Mouse (Mus musculus): ENCODE measurements around the gene Tmigd3.
A peak's percentile ranks its signal among the peaks of the same experiment; 100 is the strongest.

The Tmigd3 gene

DNA sequence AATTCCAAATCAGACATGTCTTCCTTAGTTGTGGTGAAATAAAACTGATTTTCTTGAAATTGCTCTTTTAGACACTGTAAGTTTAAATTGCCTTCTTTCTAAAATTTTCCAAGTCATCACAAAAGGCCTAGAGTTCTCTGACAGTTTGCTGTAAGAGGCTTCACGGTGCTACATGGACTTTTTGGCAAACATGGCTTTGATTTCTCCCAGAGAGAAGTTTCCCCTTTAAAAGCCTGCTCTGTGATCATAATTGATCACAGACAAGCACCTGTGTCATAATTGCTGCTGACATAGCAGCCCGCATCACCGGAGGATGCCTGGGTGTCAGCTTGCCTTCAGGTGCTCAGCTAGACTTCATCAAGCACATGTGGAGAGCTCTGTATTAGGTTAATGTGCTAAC, at the start of gene Tmigd3, which contains the start of gene Adora3:
Gene Tmigd3, plus strand, starts transcription at position 346 of the 400 bp plus-strand sequence.
Gene Adora3, plus strand, starts transcription at position 301 of the 400 bp plus-strand sequence.
- DNase-seq, result no peak

DNA sequence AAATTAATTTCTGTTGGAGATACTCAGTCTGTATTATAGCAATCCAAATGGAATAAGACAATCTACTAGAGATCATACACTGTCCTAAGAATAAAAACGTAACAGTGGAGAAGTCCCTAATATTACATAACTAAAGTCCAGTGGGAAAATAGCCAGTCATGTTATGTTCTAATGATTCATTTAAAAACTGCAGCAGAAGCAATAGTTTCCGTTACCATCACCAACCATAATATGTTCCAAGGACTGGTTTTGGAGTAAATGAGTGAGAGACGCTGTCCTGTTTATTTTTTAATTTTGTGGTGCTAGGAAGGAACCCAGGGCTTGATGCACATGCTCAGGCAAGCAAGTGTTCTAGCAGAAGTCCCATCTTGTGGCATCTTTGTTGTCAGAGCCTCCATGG, 49.2 kb upstream of the Tmigd3 start:
- no peak for DNase-seq

DNA sequence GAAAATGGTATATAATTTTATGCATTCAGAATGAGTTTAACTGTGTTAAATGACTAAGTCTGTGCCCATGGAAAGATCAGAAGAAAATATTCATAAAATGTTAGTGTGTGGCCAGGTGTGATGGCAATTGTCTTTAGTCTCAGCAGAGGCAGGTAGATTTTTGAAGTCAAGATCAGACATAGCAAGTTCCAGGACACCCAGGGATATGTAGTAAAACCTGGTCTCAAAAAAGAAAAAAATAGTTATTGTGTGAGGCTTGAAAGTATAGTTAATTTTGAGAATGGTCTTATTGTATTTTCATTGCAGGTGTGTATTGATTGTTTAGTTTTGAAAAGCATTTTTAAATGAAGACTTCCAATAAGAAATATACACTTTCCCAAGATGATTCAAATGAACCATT, 47.1 kb upstream of the Tmigd3 start:
- DNase-seq, result no peak

DNA sequence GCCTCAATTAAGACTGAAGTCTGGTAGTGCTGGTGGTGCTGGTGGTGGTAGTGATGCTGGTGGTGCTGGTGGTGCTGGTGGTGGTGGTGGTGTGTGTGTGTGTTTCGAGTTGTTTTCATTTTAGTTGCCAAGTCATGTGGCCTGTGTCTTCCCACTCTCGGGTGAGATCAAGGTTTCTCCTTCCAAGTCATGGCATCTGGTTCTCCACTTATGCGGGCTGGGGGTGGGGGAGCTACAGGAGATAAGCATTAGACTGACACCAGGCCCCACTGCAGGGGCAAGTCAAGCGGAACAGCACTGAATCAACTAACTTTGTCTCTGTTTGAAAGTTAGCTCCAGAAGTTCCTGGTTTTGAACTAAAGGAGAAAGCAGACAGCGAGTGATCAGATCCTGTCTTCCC, 46.6 kb upstream of the Tmigd3 start:
- no peak for DNase-seq

GRCm38 (mm10) chr3:105824704-105825103, 46.0 kb upstream of the Tmigd3 start:
- DNase-seq, result no peak

GRCm38 (mm10) chr3:105825501-105826161, 45.1 kb upstream of the Tmigd3 start:
- peak; percentile 66 for DNase-seq

GRCm38 (mm10) chr3:105831584-105831983, 39.1 kb upstream of the Tmigd3 start:
- no peak for DNase-seq

DNA sequence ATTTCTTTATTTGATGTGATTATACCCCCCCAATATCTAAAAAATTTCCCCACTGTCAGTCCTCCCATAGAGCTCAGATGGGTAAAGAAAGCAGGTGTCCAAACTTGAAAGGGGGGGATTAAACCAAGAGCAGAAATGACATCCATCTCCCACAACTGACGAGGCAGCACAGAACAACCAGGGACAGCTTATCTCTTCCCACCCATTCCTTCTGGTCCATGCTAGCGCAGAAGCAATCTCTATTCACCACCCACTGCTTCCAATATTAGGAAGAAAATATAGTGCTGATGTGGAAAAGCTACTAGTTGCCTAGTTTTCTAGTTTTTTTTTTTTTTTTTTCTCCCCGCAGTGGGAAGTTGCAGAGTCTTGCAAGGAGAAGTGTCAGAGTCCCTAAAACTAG, 34.8 kb upstream of the Tmigd3 start:
- no peak for DNase-seq

GRCm38 (mm10) chr3:105836883-105837282, 33.8 kb upstream of the Tmigd3 start:
- DNase-seq, result no peak

GRCm38 (mm10) chr3:105838655-105839054, 32.0 kb upstream of the Tmigd3 start:
- no peak for DNase-seq

DNA sequence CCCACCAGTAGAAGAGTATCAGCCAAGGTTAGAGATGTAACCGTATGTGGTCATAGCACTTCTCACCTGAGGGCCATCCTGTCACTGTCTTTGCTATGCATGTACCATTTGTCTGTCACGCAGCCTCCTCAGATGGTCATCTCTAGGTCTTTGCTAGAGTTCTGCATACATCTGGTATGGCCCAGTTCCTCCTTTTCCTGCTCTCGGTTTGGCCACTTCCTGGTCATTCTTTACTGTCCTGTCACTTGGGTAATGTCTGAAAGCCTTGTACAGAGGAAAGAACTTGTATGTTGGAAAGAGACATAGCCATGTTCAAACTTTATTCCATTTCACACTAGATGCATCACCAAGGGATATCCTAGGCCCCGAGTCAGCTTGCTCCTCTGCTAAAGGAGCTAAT, 30.9 kb upstream of the Tmigd3 start:
- DNase-seq, result no peak

DNA sequence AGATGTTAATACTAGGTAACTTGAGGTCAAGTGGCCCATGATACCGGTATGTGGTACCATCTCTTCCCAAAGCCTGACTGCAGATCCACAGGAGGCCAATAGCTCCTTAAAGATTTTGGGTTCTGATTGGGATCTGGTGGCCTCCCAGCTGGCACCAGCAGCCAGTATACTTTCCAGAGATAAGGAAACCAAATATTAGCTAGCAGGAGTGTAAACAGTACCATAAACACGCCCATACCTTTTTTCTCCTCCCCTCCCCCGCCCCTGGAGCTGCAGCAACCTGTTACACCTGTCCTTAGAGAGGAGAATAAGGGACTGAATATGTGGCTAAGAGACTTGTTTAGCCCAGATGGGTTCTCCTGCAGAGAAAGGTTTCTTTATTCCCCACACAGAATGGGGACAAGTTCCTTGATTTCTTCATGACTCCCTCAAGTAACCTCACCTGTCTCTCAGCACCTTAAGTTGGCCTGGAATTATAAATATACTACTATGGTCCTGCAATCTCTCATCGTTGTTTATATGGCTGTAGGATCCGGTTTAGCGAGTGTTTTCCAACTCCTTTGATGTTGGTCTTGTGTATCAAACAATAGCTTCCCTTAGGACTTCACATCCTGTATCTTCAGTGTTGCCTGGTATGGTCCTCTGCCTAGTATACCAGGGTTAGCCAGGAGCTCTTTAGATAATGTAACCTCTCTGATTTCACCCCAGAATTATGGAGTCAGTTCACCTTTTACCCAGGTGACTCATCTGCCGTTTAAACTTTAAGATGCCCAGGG, 24.2 kb upstream of the Tmigd3 start:
- no peak for DNase-seq

- no peak for DNase-seq
These were observed 16.9 kb upstream of the Tmigd3 start for GRCm38 (mm10) chr3:105853781-105854180.

- no peak for DNase-seq
These were observed 15.9 kb upstream of the Tmigd3 start for GRCm38 (mm10) chr3:105854786-105855185.

DNA sequence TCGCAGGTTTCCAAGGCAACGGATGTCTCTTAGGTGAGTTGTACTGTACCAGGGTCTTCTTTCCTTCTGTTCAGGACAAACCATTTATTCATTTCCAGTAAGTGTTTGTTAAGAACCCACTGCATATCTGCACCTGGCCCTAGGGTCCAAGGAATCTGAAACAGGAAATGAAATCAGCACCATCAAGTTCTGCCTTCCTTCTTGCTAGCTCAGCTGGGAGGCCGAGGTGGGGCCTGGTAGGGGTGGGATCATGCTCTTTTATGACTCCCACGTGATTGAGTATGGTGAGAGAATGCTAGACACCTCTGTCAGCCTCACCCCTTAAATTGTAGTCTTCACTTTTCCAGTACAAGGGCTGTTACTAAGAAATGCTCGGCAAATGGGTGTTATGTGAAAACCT, 13.2 kb upstream of the Tmigd3 start:
- no peak for DNase-seq

DNA sequence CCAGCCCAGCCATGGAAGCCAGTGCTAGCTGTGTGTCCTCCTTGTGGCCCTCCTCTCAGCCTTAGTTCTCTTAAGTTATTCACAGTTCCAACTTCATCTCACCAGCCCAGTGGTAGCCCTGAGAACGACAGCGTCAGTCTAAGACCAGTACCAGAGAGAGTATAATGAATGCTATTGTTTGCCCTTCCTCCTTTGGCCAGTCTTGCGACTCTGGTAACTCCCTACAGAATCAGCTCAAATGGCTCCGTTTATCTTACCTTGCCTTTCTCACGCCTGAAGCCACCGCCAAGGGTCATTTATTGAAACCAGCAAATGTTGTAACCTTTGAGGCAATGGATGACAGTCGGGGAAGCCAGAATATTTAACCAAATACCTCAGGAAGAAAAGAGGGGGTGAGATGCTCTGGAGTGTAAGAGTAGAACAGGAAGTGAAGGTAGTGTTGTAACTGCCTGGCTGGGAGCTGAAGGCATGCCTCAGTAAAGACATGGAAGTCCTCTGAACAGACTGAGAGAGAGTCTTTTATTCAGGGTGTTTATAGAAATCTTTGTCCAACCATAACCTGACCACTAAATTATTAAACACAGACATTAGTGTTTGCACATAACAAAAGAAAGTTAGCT, 8.8 kb upstream of the Tmigd3 start:
- DNase-seq, result no peak

DNA sequence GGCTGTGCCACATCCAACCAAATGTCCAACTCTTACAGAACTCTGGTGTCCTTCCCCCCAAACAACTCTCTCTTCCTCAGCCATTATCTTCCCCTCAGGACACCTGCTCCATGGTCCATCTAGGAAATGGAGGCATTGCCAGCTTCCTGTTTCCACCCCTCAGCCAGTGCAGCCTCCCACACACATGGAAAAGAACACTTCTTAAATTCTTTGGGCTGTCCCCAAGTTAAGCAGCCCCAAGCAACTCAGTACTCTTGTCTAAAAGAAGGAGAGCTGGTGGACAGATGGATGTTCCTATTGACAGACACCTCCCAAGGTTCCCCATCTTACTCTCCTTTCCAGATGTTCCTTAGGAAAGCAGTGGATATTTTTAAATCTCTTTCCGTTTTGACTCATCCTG, 6.6 kb upstream of the Tmigd3 start:
- no peak for DNase-seq

- DNase-seq, result no peak
These were observed 5.6 kb upstream of the Tmigd3 start for GRCm38 (mm10) chr3:105865122-105865521.

GRCm38 (mm10) chr3:105868135-105868534, 2.6 kb upstream of the Tmigd3 start:
- DNase-seq, result peak; percentile 83

DNA sequence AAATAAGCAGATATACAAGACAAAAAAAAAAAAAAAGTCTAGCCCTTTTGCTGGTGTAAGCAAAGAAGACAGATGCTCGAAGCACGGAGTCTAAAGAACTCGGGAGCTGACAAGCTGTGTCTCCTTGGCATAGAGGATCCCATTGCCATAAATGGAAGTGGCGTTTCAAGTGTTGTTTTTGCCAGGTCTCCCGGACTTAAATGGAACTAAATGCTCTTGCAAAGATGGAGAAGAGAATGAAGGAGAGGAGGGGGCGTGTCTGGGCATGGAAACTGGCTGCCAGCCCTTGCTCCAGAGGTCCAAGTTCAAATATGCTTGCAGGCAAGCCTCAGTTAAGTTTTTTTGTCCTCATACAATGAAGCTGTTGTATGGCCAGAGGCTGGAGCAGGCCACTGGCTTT, 1.3 kb downstream of the Tmigd3 start:
- peak; percentile 54 for DNase-seq

DNA sequence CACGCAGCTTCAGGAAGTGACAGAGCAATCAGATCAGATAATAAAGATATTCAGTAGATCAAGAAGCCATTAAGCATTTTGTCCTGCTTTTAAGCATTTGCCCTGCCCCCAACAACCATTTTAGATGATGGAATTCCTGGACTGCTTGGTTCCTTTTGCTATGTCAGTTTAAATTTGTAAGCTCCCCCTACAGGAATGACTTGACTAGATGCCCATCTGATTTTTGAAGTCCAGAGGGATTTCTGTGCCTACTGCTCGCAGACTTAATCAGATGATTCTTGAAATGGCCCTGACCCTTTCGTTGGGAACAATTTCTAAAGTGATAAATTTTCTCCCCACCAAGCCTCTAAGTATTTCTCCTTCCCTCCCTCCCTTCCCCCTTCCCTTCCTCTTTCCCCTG, 1.9 kb downstream of the Tmigd3 start:
- DNase-seq, result no peak

GRCm38 (mm10) chr3:105873451-105874445, 3.0 kb downstream of the Tmigd3 start:
- DNase-seq, result no peak

GRCm38 (mm10) chr3:105876022-105876421, 5.3 kb downstream of the Tmigd3 start:
- DNase-seq, result peak; percentile 65
